Mouse (Mus musculus): ENCODE results near the gene Fggy.

DNA sequence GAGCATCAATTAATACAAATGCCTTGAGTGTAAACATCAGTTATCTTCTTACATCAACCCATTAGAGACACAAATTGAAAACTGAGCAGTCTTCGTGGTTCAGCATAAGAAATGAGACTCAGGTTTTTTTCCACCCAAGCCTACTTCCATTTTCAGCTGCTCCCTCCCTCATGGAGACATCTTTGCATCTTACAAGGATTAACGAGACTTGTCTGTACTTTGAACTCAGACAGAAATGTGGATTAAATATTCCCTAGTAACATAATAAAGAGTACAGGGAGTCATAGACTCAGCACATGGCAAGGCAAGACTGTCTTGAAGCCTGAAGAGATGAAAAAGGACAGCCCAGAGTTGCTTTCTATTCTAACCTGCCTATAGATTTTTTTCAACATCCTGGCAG lies 230.3 kb downstream of the Fggy start:
- TF ChIP-seq CTCF (conservative IDR thresholded peaks at IDR 0.05; ENCODE audit: low read length): no peak
- no peak for TF ChIP-seq POU5F1 (IDR thresholded peaks at IDR 0.05; ENCODE audit: borderline replicate concordance, low read length)
